Mouse (Mus musculus): ENCODE data around the gene Ppm1l. TPM values are rescaled to one million over a fixed set of nuclear protein-coding genes. Genes with fewer than 3 reads are reported as not detected.

Ppm1l gene
- polyA plus RNA-seq, 1 experiment from 2014 or later = 8.3 TPM

GRCm38 (mm10) chr3:69594071-69594470 lies 277.4 kb downstream of the Ppm1l start:
- H3K9me3 ChIP-seq = peaks cover 4% of the 10 kb centered on the region; the same call in 1 of the 2 replicates
- WGBS = 71% methylated on average over 9 of the region's 9 CpGs
- H3K4me3 ChIP-seq = no peak overlapping the region
- H3K4me2 ChIP-seq = no peak overlapping the region
- H3K27me3 ChIP-seq = no peaks in the 10 kb centered on the region
- peaks cover 11% of the 10 kb centered on the region; the same call in 1 of the 2 replicates for H3K4me1 ChIP-seq
- peaks cover 6% of the 10 kb centered on the region; the same call in 1 of the 2 replicates for H3K36me3 ChIP-seq
- no peak for ATAC-seq (ENCODE audit: insufficient number of reproducible peaks, insufficient read depth, low FRiP score, low TSS enrichment, low read depth)
- H3K9ac ChIP-seq = no peak overlapping the region
- H3K27ac ChIP-seq = no peak overlapping the region

- Histone ChIP-seq H3K4me1 (peaks cover 14% of the 10 kb centered on the region; the same call in 1 of the 2 replicates), H3K36me3 (peaks cover 6% of the 10 kb centered on the region; the same call in 1 of the 2 replicates), H3K4me2 (no peak overlapping the region), H3K9me3 (no peaks in the 10 kb centered on the region), H3K27me3 (no peaks in the 10 kb centered on the region), H3K9ac (no peak overlapping the region), H3K4me3 (no peak overlapping the region), H3K27ac (no peak overlapping the region)
- WGBS = 90% methylated on average over 3 of the region's 3 CpGs
- ATAC-seq (ENCODE audit: insufficient number of reproducible peaks, insufficient read depth, low FRiP score, low TSS enrichment, low read depth) = no peak
These were observed 279.5 kb downstream of the Ppm1l start for GRCm38 (mm10) chr3:69596116-69596515.

- H3K9ac ChIP-seq = peak overlapping the region; percentile 88
These were observed 280.6 kb downstream of the Ppm1l start for GRCm38 (mm10) chr3:69597211-69597610.

GRCm38 (mm10) chr3:69597816-69598215 lies 281.2 kb downstream of the Ppm1l start:
- 11% methylated on average over 7 of the region's 7 CpGs for WGBS
- peaks cover 14% of the 10 kb centered on the region; the same call in 1 of the 2 replicates for H3K4me1 ChIP-seq
- ATAC-seq (ENCODE audit: insufficient number of reproducible peaks, insufficient read depth, low FRiP score, low TSS enrichment, low read depth) = no peak

More at GRCm38 (mm10) chr3:69597211-69597610, 280.6 kb downstream of the Ppm1l start:
- 87% methylated on average over 6 of the region's 6 CpGs for WGBS
- Histone ChIP-seq H3K4me3 (peak overlapping the region; percentile 72), H3K4me1 (peaks cover 14% of the 10 kb centered on the region; the same call in 1 of the 2 replicates), H3K9me3 (no peaks in the 10 kb centered on the region), H3K27ac (no peak overlapping the region), H3K27me3 (no peaks in the 10 kb centered on the region), H3K4me2 (peak overlapping the region; percentile 79), H3K36me3 (no peaks in the 10 kb centered on the region)
- no peak for ATAC-seq (ENCODE audit: insufficient number of reproducible peaks, insufficient read depth, low FRiP score, low TSS enrichment, low read depth)

GRCm38 (mm10) chr3:69598261-69599165 lies 281.9 kb downstream of the Ppm1l start, which contains the start of gene B3galnt1:
B3galnt1 (minus strand) TSS chr3:69598960.
- peaks cover 14% of the 10 kb centered on the region; the same call in 1 of the 2 replicates for H3K4me1 ChIP-seq
- H3K36me3 ChIP-seq = no peaks in the 10 kb centered on the region
- H3K4me2 ChIP-seq = peak within 1 kb of the TSS; percentile 79
- no peaks in the 10 kb centered on the region for H3K9me3 ChIP-seq
- H3K4me3 ChIP-seq = peak within 1 kb of the TSS; percentile 72
- H3K27ac ChIP-seq = peak within 1 kb of the TSS; percentile 11; the same call in 1 of the 2 replicates
- H3K27me3 ChIP-seq = no peaks in the 10 kb centered on the region
- peak; percentile 59 for ATAC-seq (ENCODE audit: insufficient number of reproducible peaks, insufficient read depth, low FRiP score, low TSS enrichment, low read depth)
- peak within 1 kb of the TSS; percentile 88 for H3K9ac ChIP-seq
- under 1% methylated on average over 81 of the region's 99 CpGs for WGBS

More at GRCm38 (mm10) chr3:69597816-69598215, 281.2 kb downstream of the Ppm1l start:
- no peaks in the 10 kb centered on the region for H3K9me3 ChIP-seq
- peak overlapping the region; percentile 72 for H3K4me3 ChIP-seq
- no peak overlapping the region for H3K27ac ChIP-seq
- peak overlapping the region; percentile 79 for H3K4me2 ChIP-seq
- H3K36me3 ChIP-seq = no peaks in the 10 kb centered on the region
- H3K27me3 ChIP-seq = no peaks in the 10 kb centered on the region
- H3K9ac ChIP-seq = peak overlapping the region; percentile 88

- WGBS = 16% methylated on average over 5 of the region's 5 CpGs
- no peak; the same call in 1 of the 2 replicates for ATAC-seq (ENCODE audit: insufficient number of reproducible peaks, insufficient read depth, low FRiP score, low TSS enrichment, low read depth)
- Histone ChIP-seq H3K27me3 (no peaks in the 10 kb centered on the region), H3K27ac (no peak overlapping the region), H3K9me3 (no peaks in the 10 kb centered on the region), H3K4me2 (peak overlapping the region; percentile 79), H3K4me3 (peak overlapping the region; percentile 72), H3K9ac (peak overlapping the region; percentile 88), H3K36me3 (no peaks in the 10 kb centered on the region), H3K4me1 (peaks cover 14% of the 10 kb centered on the region; the same call in 1 of the 2 replicates)
These were observed 282.5 kb downstream of the Ppm1l start for GRCm38 (mm10) chr3:69599166-69599500.

- no peaks in the 10 kb centered on the region for H3K27me3 ChIP-seq
- no peak overlapping the region for H3K4me2 ChIP-seq
- WGBS = 71% methylated on average over 1 of the region's 1 CpGs
- no peaks in the 10 kb centered on the region for H3K4me1 ChIP-seq
- ATAC-seq (ENCODE audit: insufficient number of reproducible peaks, insufficient read depth, low FRiP score, low TSS enrichment, low read depth) = no peak
- no peaks in the 10 kb centered on the region for H3K36me3 ChIP-seq
- no peak overlapping the region for H3K9ac ChIP-seq
- H3K9me3 ChIP-seq = no peaks in the 10 kb centered on the region
- H3K4me3 ChIP-seq = no peak overlapping the region
- no peak overlapping the region for H3K27ac ChIP-seq
These were observed 290.3 kb downstream of the Ppm1l start for GRCm38 (mm10) chr3:69606923-69607322.

- WGBS = 21% methylated on average over 1 of the region's 1 CpGs
- no peak for ATAC-seq (ENCODE audit: insufficient number of reproducible peaks, insufficient read depth, low FRiP score, low TSS enrichment, low read depth)
- Histone ChIP-seq H3K4me3 (no peak overlapping the region), H3K27ac (no peak overlapping the region), H3K9me3 (0 out of 2 replicates have a peak, but pooled peaks cover 3% of the 10 kb centered on the region), H3K27me3 (no peaks in the 10 kb centered on the region), H3K4me2 (no peak overlapping the region), H3K36me3 (no peaks in the 10 kb centered on the region), H3K9ac (no peak overlapping the region), H3K4me1 (no peaks in the 10 kb centered on the region)
These were observed 290.8 kb downstream of the Ppm1l start for GRCm38 (mm10) chr3:69607468-69607867.

- Histone ChIP-seq H3K27me3 (no peaks in the 10 kb centered on the region), H3K4me2 (no peak overlapping the region), H3K9ac (no peak overlapping the region), H3K36me3 (no peaks in the 10 kb centered on the region), H3K27ac (no peak overlapping the region), H3K4me3 (no peak overlapping the region), H3K9me3 (0 out of 2 replicates have a peak, but pooled peaks cover 7% of the 10 kb centered on the region), H3K4me1 (no peaks in the 10 kb centered on the region)
- WGBS = 81% methylated on average over 5 of the region's 5 CpGs
- no peak for ATAC-seq (ENCODE audit: insufficient number of reproducible peaks, insufficient read depth, low FRiP score, low TSS enrichment, low read depth)
These were observed 291.2 kb downstream of the Ppm1l start for GRCm38 (mm10) chr3:69607909-69608308.

Data from embryonic facial prominence, embryonic 13.5 days (tissue).